Mouse (Mus musculus): Measurements from ENCODE around the gene Fbxw11.
A peak's percentile ranks its signal among the peaks of the same experiment; 100 is the strongest.

The Fbxw11 gene

GRCm38 (mm10) chr11:32625677-32626076 is 16.8 kb upstream of the Fbxw11 start:
- DNase-seq, result no peak

- no peak for DNase-seq
These were observed 16.4 kb upstream of the Fbxw11 start for GRCm38 (mm10) chr11:32626079-32626478.

- DNase-seq, result no peak
These were observed 14.6 kb upstream of the Fbxw11 start for GRCm38 (mm10) chr11:32627900-32628299.

- no peak for DNase-seq
These were observed 12.8 kb upstream of the Fbxw11 start for GRCm38 (mm10) chr11:32629713-32630211.

GRCm38 (mm10) chr11:32632671-32633070 is 9.9 kb upstream of the Fbxw11 start:
- DNase-seq, result no peak

GRCm38 (mm10) chr11:32633542-32633941 is 9.0 kb upstream of the Fbxw11 start:
- no peak for DNase-seq

GRCm38 (mm10) chr11:32634143-32634542 is 8.4 kb upstream of the Fbxw11 start:
- DNase-seq, result no peak

- no peak for DNase-seq
These were observed 7.7 kb upstream of the Fbxw11 start for GRCm38 (mm10) chr11:32634842-32635241.

- no peak for DNase-seq
These were observed 6.2 kb upstream of the Fbxw11 start for GRCm38 (mm10) chr11:32636275-32636674.

- no peak for DNase-seq
These were observed 3.8 kb upstream of the Fbxw11 start for GRCm38 (mm10) chr11:32638521-32639255.

- DNase-seq, result no peak
These were observed 1.9 kb upstream of the Fbxw11 start for GRCm38 (mm10) chr11:32640617-32641016.

GRCm38 (mm10) chr11:32642899-32643886 is 669 bp downstream of the Fbxw11 start:
- DNase-seq, result peak; percentile 66

- no peak for DNase-seq
These were observed 1.5 kb downstream of the Fbxw11 start for GRCm38 (mm10) chr11:32644010-32644409.

- DNase-seq, result no peak
These were observed 4.7 kb downstream of the Fbxw11 start for GRCm38 (mm10) chr11:32647265-32647664.

- no peak for DNase-seq
These were observed 7.8 kb downstream of the Fbxw11 start for GRCm38 (mm10) chr11:32650236-32650749.

- DNase-seq, result no peak
These were observed 8.5 kb downstream of the Fbxw11 start for GRCm38 (mm10) chr11:32650893-32651590.

- no peak for DNase-seq
These were observed 9.2 kb downstream of the Fbxw11 start for GRCm38 (mm10) chr11:32651723-32652122.

- no peak for DNase-seq
These were observed 19.6 kb downstream of the Fbxw11 start for GRCm38 (mm10) chr11:32662082-32662656.

- no peak for DNase-seq
These were observed 23.1 kb downstream of the Fbxw11 start for GRCm38 (mm10) chr11:32665639-32666038.

GRCm38 (mm10) chr11:32666983-32667382 is 24.5 kb downstream of the Fbxw11 start:
- DNase-seq, result peak; percentile 60

GRCm38 (mm10) chr11:32671480-32671879 is 29.0 kb downstream of the Fbxw11 start:
- DNase-seq, result no peak

- DNase-seq, result no peak
These were observed 34.3 kb downstream of the Fbxw11 start for GRCm38 (mm10) chr11:32676777-32677176.
